Mouse (Mus musculus) E14TG2a.4 (cell line): ENCODE data around the gene Wfdc1.

Experiments
- CTCF ChIP-seq: conservative IDR thresholded peaks from 2 replicates; pipeline ENCODE4 v1.5.1; 2014; ENCODE audit warnings: low read length
- NANOG ChIP-seq: IDR thresholded peaks from 2 replicates; pipeline ENCODE4 v1.6.1; 2014; ENCODE audit warnings: borderline replicate concordance, low read length, mixed read lengths
- POU5F1 ChIP-seq: IDR thresholded peaks from 2 replicates; pipeline ENCODE4 v1.6.1; 2014; ENCODE audit warnings: low read length, borderline replicate concordance

- peak; percentile 55 for TF ChIP-seq CTCF
- no peak for TF ChIP-seq POU5F1
- TF ChIP-seq NANOG = no peak
Measured at GRCm38 (mm10) chr8:119678138-119678843, 12.1 kb downstream of the Wfdc1 start.
